Mouse (Mus musculus): ENCODE measurements at regions not wholly inside any gene's neighbourhood (a gene's known extent, or its start where the extent isn't known, plus 50 kb on each side); places are given as distances from the start of the nearest gene placed in this dataset.

DNA sequence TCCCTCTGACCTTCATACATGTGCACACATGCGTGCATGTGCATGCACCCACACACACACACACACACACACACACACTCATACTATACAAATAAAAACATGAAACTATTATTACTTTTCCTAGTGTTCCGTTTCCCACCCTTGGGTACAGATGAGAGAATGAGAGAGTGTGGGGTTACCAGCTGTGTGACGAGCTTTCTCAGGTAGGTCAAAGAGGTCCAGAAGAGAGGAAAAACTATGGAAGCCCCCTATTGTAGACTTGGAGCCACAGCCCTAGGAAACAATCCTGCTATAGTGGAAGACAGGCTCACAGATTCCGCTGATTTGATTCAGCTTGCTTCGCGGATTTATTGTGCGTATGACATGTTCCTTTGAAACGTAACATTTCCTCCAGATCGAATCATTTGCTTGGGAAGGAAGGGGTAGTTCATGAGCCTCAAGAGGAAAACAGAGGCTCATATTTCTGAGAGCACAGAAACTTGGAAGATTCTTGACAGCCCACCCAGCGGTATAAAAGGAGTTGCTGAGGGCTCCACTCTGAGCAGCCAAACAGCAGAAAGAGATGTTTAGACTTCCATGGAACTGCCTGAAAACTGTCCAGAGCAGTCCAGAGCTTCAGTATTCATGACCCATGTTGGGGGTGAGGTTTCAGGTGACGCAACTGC is 2486.9 kb upstream of the 5930422O12Rik start:
- DNase-seq (ENCODE audit: low spot score in 2 of 2), result no peak
- intact Hi-C loops (cut with DNase I), result no loop called here

- DNase-seq (ENCODE audit: low spot score in 2 of 2), result no peak
- intact Hi-C loops (cut with DNase I), result no loop called here
These were observed 2482.1 kb upstream of the 5930422O12Rik start for GRCm38 (mm10) chr8:30946154-30947065.

DNA sequence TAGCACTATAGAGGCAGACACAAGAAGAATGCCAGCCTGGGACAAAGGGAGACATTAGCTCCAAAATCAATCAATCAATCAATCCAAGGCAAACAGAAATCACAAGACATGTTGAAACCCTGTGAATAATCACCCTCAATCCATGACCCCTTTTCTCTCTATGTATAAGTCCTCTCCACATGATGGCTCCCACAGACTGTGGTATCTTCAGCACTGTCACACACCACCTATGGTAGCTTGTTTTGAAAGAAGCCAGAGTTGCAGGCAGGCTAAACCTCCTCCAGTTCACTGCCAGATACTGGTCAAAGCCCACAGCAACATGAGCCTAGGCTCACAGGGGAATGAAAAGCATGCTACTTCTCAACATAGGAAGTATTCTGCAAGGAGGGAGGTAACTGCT is 2475.7 kb upstream of the 5930422O12Rik start:
- intact Hi-C loops (cut with DNase I), result no loop called here
- no peak for DNase-seq (ENCODE audit: low spot score in 2 of 2)

- no peak for DNase-seq (ENCODE audit: low spot score in 2 of 2)
- intact Hi-C loops (cut with DNase I), result no loop called here
These were observed 2468.9 kb upstream of the 5930422O12Rik start for GRCm38 (mm10) chr8:30959436-30960180.

GRCm38 (mm10) chr8:30960486-30960885 is 2468.0 kb upstream of the 5930422O12Rik start:
- intact Hi-C loops (cut with DNase I), result no loop called here
- DNase-seq (ENCODE audit: low spot score in 2 of 2), result no peak

- intact Hi-C loops (cut with DNase I), result no loop called here
These were observed 2466.3 kb upstream of the 5930422O12Rik start for GRCm38 (mm10) chr8:30962207-30962606.

GRCm38 (mm10) chr8:30982814-30983213 is 2445.7 kb upstream of the 5930422O12Rik start:
- no peak for DNase-seq (ENCODE audit: low spot score in 2 of 2)
- intact Hi-C loops (cut with DNase I), result no loop called here

More at GRCm38 (mm10) chr8:30962207-30962606, 2466.3 kb upstream of the 5930422O12Rik start:
- no peak for DNase-seq (ENCODE audit: low spot score in 2 of 2)

DNA sequence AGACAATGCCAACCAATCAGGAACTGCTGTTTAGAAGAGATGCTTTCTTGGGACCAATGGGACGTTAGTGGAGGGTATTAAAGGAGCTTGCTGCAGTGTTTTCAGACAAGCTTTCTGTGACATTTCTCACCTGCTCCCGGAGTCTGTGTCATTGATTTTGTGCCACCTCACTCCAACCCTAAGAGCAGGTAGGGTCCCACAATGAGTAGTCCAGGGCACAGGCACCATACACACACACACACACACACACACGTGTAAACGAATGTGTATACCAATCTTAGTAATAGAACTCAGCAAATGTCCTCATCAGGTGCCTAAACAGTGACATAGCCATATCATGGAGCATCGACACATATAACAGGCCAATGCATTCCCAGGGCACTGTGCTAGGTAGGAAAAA is 2440.5 kb upstream of the 5930422O12Rik start:
- intact Hi-C loops (cut with DNase I), result no loop called here

GRCm38 (mm10) chr8:30998657-30999056 is 2429.9 kb upstream of the 5930422O12Rik start:
- intact Hi-C loops (cut with DNase I), result loop anchor here (2.0 kb wide), 1 partner anchor 34 kb away; no protein-coding TSS in a partner anchor
- DNase-seq (ENCODE audit: low spot score in 2 of 2), result no peak

More for the DNA sequence above, 2440.5 kb upstream of the 5930422O12Rik start:
- DNase-seq (ENCODE audit: low spot score in 2 of 2), result no peak

GRCm38 (mm10) chr8:31000120-31000519 is 2428.4 kb upstream of the 5930422O12Rik start:
- intact Hi-C loops (cut with DNase I), result no loop called here
- no peak for DNase-seq (ENCODE audit: low spot score in 2 of 2)

- intact Hi-C loops (cut with DNase I), result no loop called here
- DNase-seq (ENCODE audit: low spot score in 2 of 2), result no peak
These were observed 2426.4 kb upstream of the 5930422O12Rik start for GRCm38 (mm10) chr8:31001980-31002730.

- intact Hi-C loops (cut with DNase I), result no loop called here
- DNase-seq (ENCODE audit: low spot score in 2 of 2), result no peak
These were observed 2420.2 kb upstream of the 5930422O12Rik start for GRCm38 (mm10) chr8:31008309-31008708.

- intact Hi-C loops (cut with DNase I), result no loop called here
- DNase-seq (ENCODE audit: low spot score in 2 of 2), result no peak
These were observed 2416.4 kb upstream of the 5930422O12Rik start for GRCm38 (mm10) chr8:31012068-31012467.

- DNase-seq (ENCODE audit: low spot score in 2 of 2), result peak; percentile 61 to 69
- intact Hi-C loops (cut with DNase I), result loop anchor here (2.0 to 5.0 kb wide), 3 partner anchors 33 to 191 kb away; no protein-coding TSS in a partner anchor
These were observed 2396.6 kb upstream of the 5930422O12Rik start for GRCm38 (mm10) chr8:31031721-31032591.

GRCm38 (mm10) chr8:31033281-31033680 is 2395.2 kb upstream of the 5930422O12Rik start:
- DNase-seq (ENCODE audit: low spot score in 2 of 2), result peak; percentile 84 to 90
- intact Hi-C loops (cut with DNase I), result loop anchor here (2.0 to 5.0 kb wide), 3 partner anchors 34 to 192 kb away; no protein-coding TSS in a partner anchor

DNA sequence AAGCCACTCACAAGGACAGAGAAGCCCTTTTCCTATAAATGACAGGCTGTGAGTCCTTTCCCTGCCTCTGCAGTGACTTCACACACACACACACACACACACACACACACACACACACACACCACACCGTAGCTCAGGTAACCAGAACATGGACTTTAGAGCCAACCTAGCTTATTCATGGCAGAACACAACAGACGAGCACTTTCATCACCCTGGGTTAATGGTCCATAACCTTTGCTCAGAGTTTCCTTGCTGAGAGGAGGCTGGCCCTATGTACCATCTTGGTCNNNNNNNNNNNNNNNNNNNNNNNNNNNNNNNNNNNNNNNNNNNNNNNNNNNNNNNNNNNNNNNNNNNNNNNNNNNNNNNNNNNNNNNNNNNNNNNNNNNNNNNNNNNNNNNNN is 2391.6 kb upstream of the 5930422O12Rik start:
- DNase-seq (ENCODE audit: low spot score in 2 of 2), result no peak
- intact Hi-C loops (cut with DNase I), result no loop called here
